Mouse (Mus musculus) bone marrow macrophage, adult 2 months (primary cell): Measurements from ENCODE around the gene Zfp385a. TPM values are rescaled to one million over a fixed set of nuclear protein-coding genes. Genes with fewer than 3 reads are reported as not detected.
A peak's percentile ranks its signal among the peaks of the same experiment; 100 is the strongest.

Source experiments
- H3K27ac ChIP-seq: 2 replicates; pipeline ENCODE4 v1.5.1; 2012; ENCODE audit warnings: low read depth, low read length; ENCODE audit not compliant: insufficient read depth
- H3K4me1 ChIP-seq: 2 replicates; pipeline ENCODE4 v1.6.1; 2012; ENCODE audit warnings: low read length; ENCODE audit not compliant: control insufficient read depth, insufficient read depth
- H3K4me3 ChIP-seq: 2 replicates; pipeline ENCODE4 v1.5.1; 2012; ENCODE audit warnings: mild to moderate bottlenecking, low read length, moderate library complexity; ENCODE audit not compliant: insufficient read depth
- CTCF ChIP-seq: IDR thresholded peaks from 2 replicates; pipeline ENCODE4 v1.5.1; 2012; ENCODE audit warnings: low read depth, mild to moderate bottlenecking, low read length, moderate library complexity
- POLR2A ChIP-seq: IDR thresholded peaks from 2 replicates; pipeline ENCODE4 v1.6.1; 2012; ENCODE audit warnings: mild to moderate bottlenecking, low read depth, low read length, borderline replicate concordance
- polyA plus RNA-seq: library from polyadenylated mRNA; stranded (reverse); fragments of >200 nt; gene quantifications from 2 replicates; pipeline ENCODE4 v1.2.4, GENCODE M21; 2012; ENCODE audit not compliant: missing spikeins, insufficient read depth, insufficient read length

The Zfp385a gene
- polyA plus RNA-seq, 1 experiment, result 86.1 TPM

GRCm38 (mm10) chr15:103293375-103293774, 46.5 kb downstream of the Zfp385a start:
- Histone ChIP-seq H3K4me1 (no peaks in the 10 kb centered on the region), H3K4me3 (no peak overlapping the region), H3K27ac (no peak overlapping the region)
- no peak for TF ChIP-seq POLR2A
- no peak for TF ChIP-seq CTCF

GRCm38 (mm10) chr15:103292673-103293345, 47.1 kb downstream of the Zfp385a start:
- no peak overlapping the region for H3K27ac ChIP-seq

GRCm38 (mm10) chr15:103290843-103291242, 49.0 kb downstream of the Zfp385a start:
- TF ChIP-seq CTCF, result no peak
- TF ChIP-seq POLR2A, result no peak
- H3K4me3 ChIP-seq, result no peak overlapping the region
- H3K27ac ChIP-seq, result no peak overlapping the region
- H3K4me1 ChIP-seq, result peaks cover 4% of the 10 kb centered on the region

More at GRCm38 (mm10) chr15:103292673-103293345, 47.1 kb downstream of the Zfp385a start:
- H3K4me1 ChIP-seq, result no peaks in the 10 kb centered on the region
- TF ChIP-seq POLR2A (no peak), CTCF (no peak)
- no peak overlapping the region for H3K4me3 ChIP-seq

- H3K4me1 ChIP-seq, result peaks cover 8% of the 10 kb centered on the region
- H3K27ac ChIP-seq, result no peak overlapping the region
- TF ChIP-seq CTCF (no peak), POLR2A (no peak)
- H3K4me3 ChIP-seq, result no peak overlapping the region
Observed at GRCm38 (mm10) chr15:103290417-103290816, 49.5 kb downstream of the Zfp385a start.

GRCm38 (mm10) chr15:103289600-103289999, 50.3 kb downstream of the Zfp385a start:
- H3K4me3 ChIP-seq, result no peak overlapping the region
- H3K27ac ChIP-seq, result no peak overlapping the region
- peaks cover 14% of the 10 kb centered on the region for H3K4me1 ChIP-seq
- TF ChIP-seq POLR2A (no peak), CTCF (no peak)

GRCm38 (mm10) chr15:103285778-103286417, 54.0 kb downstream of the Zfp385a start:
- peaks cover 25% of the 10 kb centered on the region for H3K4me1 ChIP-seq
- no peak overlapping the region for H3K4me3 ChIP-seq
- TF ChIP-seq POLR2A, result no peak
- no peak for TF ChIP-seq CTCF
- H3K27ac ChIP-seq, result no peak overlapping the region

GRCm38 (mm10) chr15:103284647-103285046, 55.2 kb downstream of the Zfp385a start:
- peaks cover 30% of the 10 kb centered on the region for H3K4me1 ChIP-seq
- H3K27ac ChIP-seq, result no peak overlapping the region
- H3K4me3 ChIP-seq, result no peak overlapping the region
- TF ChIP-seq POLR2A (no peak), CTCF (no peak)

GRCm38 (mm10) chr15:103284066-103284465, 55.8 kb downstream of the Zfp385a start:
- Histone ChIP-seq H3K4me1 (peaks cover 30% of the 10 kb centered on the region), H3K4me3 (no peak overlapping the region), H3K27ac (no peak overlapping the region)
- TF ChIP-seq CTCF (0 out of 2 replicates have a peak, but pooled peaks have one; percentile 23), POLR2A (no peak)

GRCm38 (mm10) chr15:103281465-103282205, 58.3 kb downstream of the Zfp385a start:
- H3K27ac ChIP-seq, result no peak overlapping the region
- no peak for TF ChIP-seq CTCF
- no peak for TF ChIP-seq POLR2A
- no peak overlapping the region for H3K4me3 ChIP-seq
- H3K4me1 ChIP-seq, result peaks cover 39% of the 10 kb centered on the region
